Mouse (Mus musculus): ENCODE results near the gene Olfr588-ps1. TPM values are rescaled to one million over a fixed set of nuclear protein-coding genes. Genes with fewer than 3 reads are reported as not detected.
"Not testable (repeated sequence)": the region's sequence is repeated elsewhere in the genome, so short reads cannot be mapped to it uniquely, and the experiment has no call there.

Gene Olfr588-ps1
- total RNA-seq (2021): not detected

DNA sequence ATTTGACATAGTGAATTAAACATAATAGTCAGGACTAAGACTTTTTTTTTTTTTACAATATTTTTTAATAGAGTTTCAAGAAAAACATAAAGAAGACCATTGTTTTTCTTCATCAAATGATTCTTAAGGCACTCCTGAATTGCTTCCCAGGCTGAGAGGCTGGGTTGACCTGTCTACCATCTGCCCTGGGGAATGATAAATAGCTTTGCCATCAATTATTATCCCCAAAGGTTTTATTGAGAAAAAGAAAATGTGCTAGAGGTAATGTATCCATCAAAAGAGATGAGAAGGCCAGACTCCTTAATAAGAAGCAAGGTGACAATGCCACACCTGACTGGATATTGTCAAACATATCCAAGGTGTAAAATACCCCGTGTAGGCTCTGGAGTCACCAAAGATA lies at the start of gene Olfr588-ps1:
TSS of gene Olfr588-ps1 (plus strand) at position 301 of the 400 bp plus-strand sequence.
- DNase-seq: no peak

DNA sequence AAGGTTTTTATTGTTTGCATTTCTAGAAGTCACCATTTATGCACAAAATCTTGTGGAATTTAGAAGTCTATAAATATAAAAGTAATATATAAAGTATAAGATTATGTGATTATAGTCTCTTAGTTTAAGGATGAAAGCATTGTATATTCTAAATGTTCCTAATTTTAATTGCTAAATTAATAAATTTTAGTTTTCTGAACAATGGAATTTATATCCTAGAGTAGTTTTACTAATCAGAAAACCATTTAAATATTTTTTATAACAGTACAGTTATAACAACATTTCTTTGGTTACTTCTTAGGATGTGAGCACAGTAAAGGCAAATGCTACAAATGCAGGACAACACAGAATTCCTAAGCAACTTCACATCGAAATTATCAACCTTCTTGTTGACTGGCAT lies 43.3 kb upstream of the Olfr588-ps1 start, which contains the start of gene Olfr585:
TSS of gene Olfr585 (plus strand) at position 301 of the 400 bp plus-strand sequence.
- DNase-seq: no peak

DNA sequence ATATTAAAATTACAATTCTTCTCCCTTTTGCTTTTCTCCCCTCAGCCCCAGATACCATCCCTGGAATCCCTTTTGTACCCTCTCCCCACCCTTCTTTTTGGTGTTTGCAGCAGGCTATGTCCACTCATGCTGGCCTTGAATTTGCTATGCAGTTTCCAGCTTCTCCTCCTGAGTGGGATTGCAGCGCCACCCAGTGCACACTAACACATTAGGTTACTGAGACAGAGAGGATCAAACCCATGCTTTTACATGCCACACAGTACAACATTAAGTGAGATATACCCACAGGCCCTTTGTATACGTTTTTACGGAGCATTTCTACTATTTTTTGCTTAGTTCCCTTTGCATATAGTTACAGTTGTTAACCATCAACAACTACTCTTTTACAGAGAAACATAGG lies 21.3 kb upstream of the Olfr588-ps1 start:
- DNase-seq: no peak

DNA sequence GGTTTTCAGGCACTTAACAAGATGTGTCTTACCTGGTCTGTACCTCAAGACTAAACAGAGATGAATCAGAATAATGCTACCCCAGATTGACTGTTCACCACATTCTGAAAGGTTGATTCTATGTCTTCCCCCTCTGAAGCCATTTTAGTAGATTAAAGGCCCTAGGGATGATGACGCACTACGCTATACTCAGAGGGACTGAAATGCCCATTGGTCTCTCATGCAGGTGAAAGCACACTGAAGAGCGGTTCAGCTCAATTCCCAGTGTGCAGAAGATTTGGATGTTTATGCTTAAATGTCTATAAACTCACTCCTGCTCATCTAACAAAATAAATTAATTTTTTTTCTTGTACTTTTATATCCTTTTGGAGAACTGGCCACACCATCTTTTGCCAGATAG lies 15.1 kb upstream of the Olfr588-ps1 start, which contains the start of gene Olfr586:
TSS of gene Olfr586 (minus strand) at position 101 of the 400 bp plus-strand sequence.
- DNase-seq: no peak

DNA sequence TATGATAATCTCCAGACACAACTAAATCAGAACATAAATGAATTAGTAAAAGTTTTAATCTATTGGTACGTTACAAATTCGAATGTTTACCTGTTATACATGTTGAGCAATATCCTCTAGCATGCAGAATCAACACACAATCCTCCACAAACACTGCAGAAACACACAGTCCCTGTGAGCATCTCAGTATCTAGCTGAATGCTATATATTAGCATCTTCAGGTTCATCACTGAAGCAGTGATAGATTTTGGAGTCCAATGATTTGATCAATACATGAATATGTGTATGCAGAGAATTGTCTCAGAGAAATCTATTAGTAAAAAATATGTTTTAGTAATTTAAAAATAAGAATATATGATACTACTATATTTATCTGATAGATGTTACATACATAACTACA lies 15.6 kb downstream of the Olfr588-ps1 start, which contains the start of gene Olfr589:
TSS of gene Olfr589 (minus strand) at position 101 of the 400 bp plus-strand sequence.
- DNase-seq: no peak

DNA sequence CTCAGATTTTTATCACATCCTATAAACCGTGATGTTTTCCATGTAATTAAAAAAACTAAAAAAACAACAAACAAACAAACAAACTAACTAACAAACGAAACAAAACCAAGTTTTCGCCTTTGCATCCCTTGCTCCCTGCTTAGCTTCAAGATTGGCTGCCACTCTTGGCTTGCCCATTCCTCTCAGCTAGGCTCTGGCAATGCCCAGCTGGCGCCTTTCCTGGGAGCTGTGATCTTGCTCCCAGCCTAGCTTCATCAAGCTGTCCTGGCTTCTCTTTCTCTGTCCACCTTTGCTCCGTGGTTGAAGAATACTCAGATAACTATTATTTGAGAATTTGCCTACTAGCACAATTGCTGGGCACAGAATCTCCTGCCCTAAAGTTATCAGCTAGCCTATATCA lies 29.0 kb downstream of the Olfr588-ps1 start:
- DNase-seq: no peak

DNA sequence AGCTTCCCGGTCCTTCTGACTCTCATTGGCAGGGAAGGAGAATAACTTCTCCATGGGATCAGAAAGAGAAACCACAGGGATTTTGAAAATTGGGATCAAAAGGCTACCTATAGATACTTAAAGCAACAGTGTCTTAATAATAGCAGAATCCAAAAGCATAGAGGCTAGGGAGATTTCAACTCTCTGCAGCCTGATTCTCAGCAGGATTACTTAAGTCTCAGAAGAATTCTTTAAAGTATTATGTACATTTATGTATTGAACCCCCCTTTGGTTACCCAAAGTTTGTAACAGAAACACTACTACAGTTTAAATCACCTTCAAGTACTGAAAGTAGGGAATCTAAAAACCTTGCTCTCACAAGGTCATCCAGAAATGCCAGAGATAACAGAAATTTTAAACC lies 37.6 kb downstream of the Olfr588-ps1 start, which contains the start of gene Olfr591:
TSS of gene Olfr591 (minus strand) at position 101 of the 400 bp plus-strand sequence.
- no peak for DNase-seq

DNA sequence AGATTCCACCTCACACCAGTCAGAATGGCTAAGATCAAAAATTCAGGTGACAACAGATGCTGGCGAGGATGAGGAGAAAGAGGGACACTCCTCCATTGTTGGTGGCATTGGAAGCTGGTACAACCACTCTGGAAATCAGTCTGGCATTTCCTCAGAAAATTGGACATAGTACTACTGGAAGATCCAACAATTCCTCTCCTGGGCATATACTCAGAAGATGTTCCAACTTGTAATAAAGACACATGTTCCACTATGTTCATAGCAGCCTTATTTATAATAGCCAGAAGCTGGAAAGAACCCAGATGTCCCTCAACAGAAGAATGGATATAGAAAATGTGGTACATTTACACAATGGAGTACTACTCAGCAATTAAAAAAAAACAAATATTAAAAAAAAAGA lies 43.8 kb downstream of the Olfr588-ps1 start, which contains the start of gene Olfr592:
TSS of gene Olfr592 (plus strand) at position 301 of the 400 bp plus-strand sequence.
- not testable (repeated sequence) for DNase-seq

Other genes with a start within 250 kb of the Olfr588-ps1 start
- gene Olfr569, start 250.0 kb upstream of the Olfr588-ps1 start, total RNA-seq (2021): not detected
- not detected for gene Olfr570, start 246.3 kb upstream of the Olfr588-ps1 start, total RNA-seq (2021)
- gene Olfr571, start 223.3 kb upstream of the Olfr588-ps1 start, total RNA-seq (2021): not detected
- not detected for gene Olfr572, start 216.5 kb upstream of the Olfr588-ps1 start, total RNA-seq (2021)
- gene Olfr573-ps1, start 198.3 kb upstream of the Olfr588-ps1 start, total RNA-seq (2021): not detected
- gene Olfr574, start 192.4 kb upstream of the Olfr588-ps1 start, total RNA-seq (2021): not detected
- not detected for gene Olfr575, start 182.1 kb upstream of the Olfr588-ps1 start, total RNA-seq (2021)
- gene Olfr576, start 178.2 kb upstream of the Olfr588-ps1 start, total RNA-seq (2021): not detected
- not detected for gene Olfr577, start 164.9 kb upstream of the Olfr588-ps1 start, total RNA-seq (2021)
- gene Olfr578, start 151.6 kb upstream of the Olfr588-ps1 start, total RNA-seq (2021): not detected
- not detected for gene Olfr582, start 102.9 kb upstream of the Olfr588-ps1 start, total RNA-seq (2021)
- gene Olfr583, start 89.6 kb upstream of the Olfr588-ps1 start, total RNA-seq (2021): not detected
- not detected for gene Olfr584, start 59.0 kb upstream of the Olfr588-ps1 start, total RNA-seq (2021)
- gene Olfr585, start 43.2 kb upstream of the Olfr588-ps1 start, total RNA-seq (2021): not detected
- not detected for gene Olfr586, start 15.2 kb upstream of the Olfr588-ps1 start, total RNA-seq (2021)
- gene Olfr589, start 15.5 kb downstream of the Olfr588-ps1 start, total RNA-seq (2021): not detected
- gene Olfr591, start 37.5 kb downstream of the Olfr588-ps1 start, total RNA-seq (2021): not detected
- gene Olfr592, start 43.9 kb downstream of the Olfr588-ps1 start, total RNA-seq (2021): not detected
- not detected for gene Olfr593, start 71.0 kb downstream of the Olfr588-ps1 start, total RNA-seq (2021)
- not detected for gene Olfr594, start 76.1 kb downstream of the Olfr588-ps1 start, total RNA-seq (2021)
- not detected for gene Usp17ld, start 111.6 kb downstream of the Olfr588-ps1 start, total RNA-seq (2021)
- not detected for gene Olfr596, start 164.8 kb downstream of the Olfr588-ps1 start, total RNA-seq (2021)
- gene Olfr597, start 175.4 kb downstream of the Olfr588-ps1 start, total RNA-seq (2021): not detected
- not detected for gene Olfr598, start 182.7 kb downstream of the Olfr588-ps1 start, total RNA-seq (2021)
- gene Olfr599, start 195.0 kb downstream of the Olfr588-ps1 start, total RNA-seq (2021): not detected
- gene Olfr600, start 208.8 kb downstream of the Olfr588-ps1 start, total RNA-seq (2021): not detected
- not detected for gene Olfr601, start 221.8 kb downstream of the Olfr588-ps1 start, total RNA-seq (2021)
- gene Olfr603, start 245.3 kb downstream of the Olfr588-ps1 start, total RNA-seq (2021): not detected